Mouse (Mus musculus): ENCODE measurements around the gene Sumf2. TPM values are rescaled to one million over a fixed set of nuclear protein-coding genes. Genes with fewer than 3 reads are reported as not detected.

Gene Sumf2
- polyA plus RNA-seq, 1 experiment from 2014 or later = 48.8 TPM

Other genes starting within 250 kb of the Sumf2 start
- 6.3 and 8.1 TPM in 2 replicates for gene Zfp11, start 176.9 kb upstream of the Sumf2 start, polyA plus RNA-seq (2016; fragmentation: Nextera tagmentation; extraction: Ambion mirVana)
- gene Sept14, start 138.5 kb upstream of the Sumf2 start, polyA plus RNA-seq (2016; fragmentation: Nextera tagmentation; extraction: Ambion mirVana) = not detected in 2 replicates
- gene Mrps17, start 131.5 kb upstream of the Sumf2 start, polyA plus RNA-seq (2016; fragmentation: Nextera tagmentation; extraction: Ambion mirVana) = 181 and 185 TPM in 2 replicates
- 76.3 and 86.3 TPM in 2 replicates for gene Nipsnap2, start 121.9 kb upstream of the Sumf2 start, polyA plus RNA-seq (2016; fragmentation: Nextera tagmentation; extraction: Ambion mirVana)
- gene Psph, start 59.5 kb upstream of the Sumf2 start, polyA plus RNA-seq (2016; fragmentation: Nextera tagmentation; extraction: Ambion mirVana) = 39.7 and 45.4 TPM in 2 replicates
- gene Chchd2, start 40.5 kb downstream of the Sumf2 start, polyA plus RNA-seq (2016; fragmentation: Nextera tagmentation; extraction: Ambion mirVana) = 1,024 and 1,060 TPM in 2 replicates
- 5.1 and 5.3 TPM in 2 replicates for gene Zbed5, start 48.7 kb downstream of the Sumf2 start, polyA plus RNA-seq (2016; fragmentation: Nextera tagmentation; extraction: Ambion mirVana)
- 0.25 and 0.41 TPM in 2 replicates for gene Phkg1, start 51.6 kb downstream of the Sumf2 start, polyA plus RNA-seq (2016; fragmentation: Nextera tagmentation; extraction: Ambion mirVana)
- 4.2 and 6.1 TPM in 2 replicates for gene Nupr1l, start 61.6 kb downstream of the Sumf2 start, polyA plus RNA-seq (2016; fragmentation: Nextera tagmentation; extraction: Ambion mirVana)
- 30.9 and 35.5 TPM in 2 replicates for gene Vkorc1l1, start 95.0 kb downstream of the Sumf2 start, polyA plus RNA-seq (2016; fragmentation: Nextera tagmentation; extraction: Ambion mirVana)
- gene Gusb, start 156.1 kb downstream of the Sumf2 start, polyA plus RNA-seq (2016; fragmentation: Nextera tagmentation; extraction: Ambion mirVana) = 33.6 and 34.1 TPM in 2 replicates
- 33.3 and 36.0 TPM in 2 replicates for gene Asl, start 182.3 kb downstream of the Sumf2 start, polyA plus RNA-seq (2016; fragmentation: Nextera tagmentation; extraction: Ambion mirVana)
- 63.8 and 65.9 TPM in 2 replicates for gene Crcp, start 182.3 kb downstream of the Sumf2 start, polyA plus RNA-seq (2016; fragmentation: Nextera tagmentation; extraction: Ambion mirVana)
- gene Tpst1, start 226.3 kb downstream of the Sumf2 start, polyA plus RNA-seq (2016; fragmentation: Nextera tagmentation; extraction: Ambion mirVana) = 57.5 and 60.4 TPM in 2 replicates